Mouse (Mus musculus): Measurements from ENCODE around the gene Aldh1l2.
"Not testable (repeated sequence)": the region's sequence is repeated elsewhere in the genome, so short reads cannot be mapped to it uniquely, and the experiment has no call there.

Aldh1l2 gene

DNA sequence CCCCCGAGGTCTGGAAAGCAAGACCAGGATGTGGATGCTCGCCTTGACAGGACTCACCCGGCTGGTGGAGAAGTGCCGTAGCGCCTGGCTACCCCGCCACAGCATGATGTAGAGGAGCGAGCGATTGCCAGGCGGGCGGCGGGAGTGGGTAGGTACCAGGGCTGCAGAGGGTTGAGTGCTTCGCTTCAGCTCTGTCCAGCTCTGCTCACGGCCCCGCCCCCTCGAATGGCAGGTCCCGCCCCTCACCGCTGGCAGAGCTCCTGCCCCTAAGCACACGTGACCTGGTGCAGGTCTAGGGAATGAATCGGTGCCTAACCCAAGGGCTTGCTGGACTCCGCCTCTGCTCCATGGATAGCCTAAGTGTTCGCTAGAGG, at the start of gene Aldh1l2:
Gene Aldh1l2, minus strand, starts transcription at position 231 of the 374 bp plus-strand sequence.
- in situ Hi-C loops (cut with MboI, MseI): loop anchor here (10.0 kb wide), 1 partner anchor 629 kb away; no protein-coding TSS in a partner anchor

DNA sequence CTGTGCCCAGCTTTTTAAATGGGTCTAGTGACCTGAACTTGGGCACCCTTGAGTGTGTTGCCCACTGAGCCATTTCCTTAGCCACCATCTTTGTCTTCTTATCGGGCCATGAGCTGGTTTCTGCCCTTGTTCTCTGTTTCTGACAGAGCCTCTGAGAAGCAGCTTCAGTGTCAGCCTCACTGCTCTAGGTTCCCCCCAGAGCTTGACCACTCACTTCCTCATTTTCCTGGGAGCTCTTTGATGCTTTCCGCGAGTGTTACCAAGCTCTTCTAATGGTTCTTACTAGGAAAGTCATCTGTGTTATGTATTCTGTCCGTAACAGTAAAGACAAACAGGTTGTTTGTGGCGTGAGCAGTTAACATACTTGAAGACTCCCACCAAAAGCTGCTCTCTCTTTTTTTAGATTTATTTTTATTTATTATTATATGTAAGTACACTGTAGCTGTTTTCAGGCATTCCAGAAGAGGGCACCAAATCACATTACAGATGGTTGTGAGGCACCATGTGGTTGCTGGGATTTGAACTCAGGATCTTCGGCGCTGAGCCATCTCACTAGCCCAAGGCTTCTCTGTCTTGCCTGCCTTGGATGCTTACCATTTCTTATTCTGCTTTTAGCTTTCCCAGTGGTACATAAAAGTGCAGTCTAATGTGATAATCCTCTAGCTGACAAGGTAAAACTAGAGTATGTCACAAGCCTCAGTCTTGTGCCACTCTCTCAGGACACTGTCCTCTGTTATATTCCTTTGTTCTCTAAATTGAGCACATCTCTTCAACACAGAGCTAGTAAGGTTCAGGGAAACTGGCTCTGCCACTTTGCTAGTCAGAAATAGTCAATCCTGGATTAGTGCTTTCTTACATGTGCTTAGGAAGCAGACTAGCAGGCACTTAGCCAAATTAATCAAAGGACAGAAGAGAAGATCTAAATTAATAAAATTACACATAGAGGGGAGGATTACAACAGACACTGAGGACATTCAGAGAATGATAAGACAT, 31.8 kb upstream of the Aldh1l2 start:
- in situ Hi-C loops (cut with MboI, MseI): no loop called here

DNA sequence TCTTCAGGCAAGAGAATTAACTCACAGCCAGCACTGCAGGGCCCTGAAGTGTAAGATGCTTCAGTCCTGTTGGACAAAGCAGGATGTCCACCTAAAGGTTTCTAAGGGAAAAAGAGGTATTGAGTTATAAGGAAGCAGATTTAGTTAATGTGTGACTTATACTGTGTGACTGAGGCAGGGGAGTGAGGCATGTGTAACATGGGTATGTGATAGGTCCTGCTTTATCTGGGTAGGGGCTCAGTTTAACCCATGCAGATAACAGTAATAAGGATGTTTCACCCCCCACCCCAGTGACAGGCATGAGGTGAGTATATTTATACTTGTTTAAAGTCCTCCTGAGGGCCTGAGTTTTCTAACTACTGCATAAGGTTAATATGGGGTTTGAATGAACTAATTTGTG, 29.1 kb upstream of the Aldh1l2 start:
- in situ Hi-C loops (cut with MboI, MseI): no loop called here

DNA sequence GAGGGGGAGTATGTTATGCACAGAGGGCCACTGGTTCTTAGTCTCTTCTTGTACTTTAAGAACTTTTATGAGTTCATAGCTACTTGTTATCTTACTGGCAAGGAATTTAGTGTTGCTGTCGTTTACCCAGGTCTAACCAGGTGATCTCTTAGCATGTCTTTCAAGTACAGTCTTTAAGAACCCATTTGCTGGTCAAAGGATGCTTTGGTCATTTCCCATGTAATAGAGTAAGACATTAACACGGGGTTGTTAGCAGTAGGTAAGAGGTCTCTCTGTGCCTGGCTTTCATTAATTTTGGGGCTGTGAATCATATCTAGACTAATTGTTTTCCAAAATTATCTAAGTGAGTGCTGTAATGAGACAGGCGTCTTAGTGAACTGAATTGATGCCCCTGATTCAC, 11.4 kb upstream of the Aldh1l2 start:
- in situ Hi-C loops (cut with MboI, MseI): loop anchor here (10.0 kb wide), 1 partner anchor 921 kb away; the partner anchor contains the start of genes 1190007I07Rik and Tdg

DNA sequence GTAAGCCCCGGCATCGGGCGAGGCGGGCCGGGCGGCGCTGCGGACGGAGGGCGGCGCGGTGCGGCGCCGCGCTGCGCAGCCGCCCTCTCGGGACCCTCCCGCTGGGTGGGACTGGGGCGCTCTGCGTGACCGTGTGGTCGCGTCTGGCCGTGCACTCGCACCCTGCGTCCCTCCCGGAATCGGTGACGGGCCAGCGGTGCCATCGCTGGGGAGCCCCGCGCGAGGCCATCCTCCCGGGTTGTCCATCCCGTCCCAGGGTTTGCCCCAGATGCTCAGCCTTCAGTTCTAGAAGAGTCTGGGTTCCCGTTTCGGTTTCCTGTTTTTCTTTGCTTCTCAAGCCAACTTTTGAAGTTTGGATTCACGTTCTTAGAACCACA, 10.2 kb upstream of the Aldh1l2 start:
- in situ Hi-C loops (cut with MboI, MseI): loop anchor here (10.0 kb wide), 1 partner anchor 919 kb away; the partner anchor contains the start of genes 1190007I07Rik and Tdg

DNA sequence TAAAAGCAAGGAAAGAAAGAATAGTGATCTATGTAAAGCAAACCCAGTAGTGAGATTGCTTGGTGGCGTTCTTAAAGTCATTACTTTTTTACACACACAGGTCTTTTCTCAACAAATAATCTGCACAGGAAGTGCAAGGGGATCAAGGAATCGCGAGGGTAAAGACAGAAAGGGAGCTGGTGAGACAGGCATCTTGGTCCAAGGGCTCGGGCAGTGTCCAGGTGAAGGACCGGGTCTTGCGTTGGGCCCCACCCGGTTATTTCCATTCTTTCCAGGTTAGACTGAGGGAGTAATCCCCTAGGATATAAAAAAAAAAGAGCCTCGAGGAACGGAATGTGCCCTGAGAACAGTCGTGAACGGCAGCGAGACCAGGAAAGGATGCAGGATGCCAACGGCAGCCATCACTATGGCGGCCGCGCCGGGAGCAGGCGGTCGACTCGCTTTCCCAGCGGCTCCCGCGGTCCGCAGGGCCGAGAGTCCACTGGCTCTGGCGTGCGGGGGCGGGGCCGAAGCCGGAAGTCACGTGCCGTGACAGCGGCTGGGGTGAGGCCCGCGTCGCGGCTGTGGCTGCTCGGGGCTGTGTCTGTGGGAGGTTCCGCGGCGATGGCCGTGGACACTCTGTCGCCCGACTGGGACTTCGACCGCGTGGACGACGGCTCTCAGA, 9.6 kb upstream of the Aldh1l2 start, which contains the start of gene Washc4:
Gene Washc4, plus strand, starts transcription at position 314 of the 664 bp plus-strand sequence.
- in situ Hi-C loops (cut with MboI, MseI): loop anchor here (10.0 kb wide), 1 partner anchor 919 kb away; the partner anchor contains the start of genes 1190007I07Rik and Tdg

DNA sequence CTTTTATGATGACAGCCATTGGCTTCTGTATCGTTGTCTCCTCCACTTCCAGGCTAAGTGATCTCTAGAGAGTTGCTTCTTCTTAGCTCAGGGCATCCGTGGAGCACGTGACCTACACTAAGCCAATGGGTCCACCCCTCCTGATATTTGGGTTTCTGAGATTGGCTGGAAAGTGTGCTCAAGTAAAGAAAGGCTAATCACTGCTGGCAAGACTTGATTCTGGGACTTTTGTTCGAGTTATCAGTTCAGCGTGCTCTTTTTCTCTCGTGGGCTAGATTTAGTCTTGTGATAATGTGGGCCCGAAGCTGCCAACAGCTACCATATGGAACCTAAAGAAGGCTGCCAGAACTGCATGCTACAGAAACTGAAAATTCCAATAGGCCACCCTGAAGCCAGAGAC, 8.3 kb upstream of the Aldh1l2 start:
- in situ Hi-C loops (cut with MboI, MseI): loop anchor here (10.0 kb wide), 1 partner anchor 917 kb away; the partner anchor contains the start of genes 1190007I07Rik and Tdg

DNA sequence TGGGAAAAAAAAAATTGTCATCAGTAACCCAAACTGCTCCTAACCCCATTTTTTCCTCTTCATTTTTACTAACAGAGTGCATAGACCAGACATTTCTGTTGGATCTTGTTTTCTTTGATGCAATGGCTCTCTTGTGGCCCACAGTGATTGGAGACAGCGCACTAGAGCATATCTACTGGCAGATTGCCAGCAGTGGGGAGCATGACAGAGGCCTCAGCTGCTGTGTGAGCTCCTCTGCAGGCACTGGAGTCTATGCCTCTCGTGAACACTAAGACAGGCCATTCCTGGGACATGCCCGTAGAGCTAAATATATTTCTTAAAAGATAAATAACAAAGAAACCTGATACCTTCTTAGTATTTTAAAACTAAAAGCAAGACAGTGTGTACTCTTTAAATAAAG, 6.2 kb upstream of the Aldh1l2 start:
- in situ Hi-C loops (cut with MboI, MseI): loop anchor here (10.0 kb wide), 1 partner anchor 915 kb away; the partner anchor contains the start of genes 1190007I07Rik and Tdg

DNA sequence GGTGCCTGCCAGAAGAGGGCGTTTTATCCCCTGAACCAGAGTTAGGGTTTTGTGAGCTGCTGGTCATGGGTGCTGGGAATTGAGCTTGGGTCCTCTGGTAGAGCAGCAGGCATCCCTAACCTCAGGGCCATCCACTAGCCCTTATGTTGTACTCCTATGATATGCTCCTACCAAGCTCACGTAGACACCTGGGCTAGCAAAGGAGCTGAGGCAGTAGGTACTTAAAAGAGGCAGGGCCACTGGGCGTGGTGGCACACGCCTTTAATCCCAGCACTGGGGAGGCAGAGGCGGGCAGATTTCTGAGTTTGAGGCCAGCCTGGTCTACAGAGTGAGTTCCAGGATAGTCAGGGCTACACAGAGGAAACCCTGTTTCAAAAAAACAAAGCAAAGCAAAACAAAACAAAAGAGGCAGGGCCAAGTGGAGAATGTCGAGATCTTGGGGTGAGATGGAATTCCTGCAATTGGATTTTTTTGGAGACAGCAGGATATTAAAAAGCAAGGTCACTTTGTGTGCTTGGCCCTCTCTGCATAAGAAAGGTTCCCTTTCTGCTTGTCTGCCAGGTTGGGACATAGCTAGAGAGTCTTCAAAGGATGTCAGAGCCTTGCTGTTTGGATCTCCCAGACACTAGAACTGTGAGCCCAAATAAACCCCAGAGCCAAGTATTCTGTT, 5.5 kb upstream of the Aldh1l2 start:
- in situ Hi-C loops (cut with MboI, MseI): loop anchor here (10.0 kb wide), 1 partner anchor 635 kb away; no protein-coding TSS in a partner anchor

DNA sequence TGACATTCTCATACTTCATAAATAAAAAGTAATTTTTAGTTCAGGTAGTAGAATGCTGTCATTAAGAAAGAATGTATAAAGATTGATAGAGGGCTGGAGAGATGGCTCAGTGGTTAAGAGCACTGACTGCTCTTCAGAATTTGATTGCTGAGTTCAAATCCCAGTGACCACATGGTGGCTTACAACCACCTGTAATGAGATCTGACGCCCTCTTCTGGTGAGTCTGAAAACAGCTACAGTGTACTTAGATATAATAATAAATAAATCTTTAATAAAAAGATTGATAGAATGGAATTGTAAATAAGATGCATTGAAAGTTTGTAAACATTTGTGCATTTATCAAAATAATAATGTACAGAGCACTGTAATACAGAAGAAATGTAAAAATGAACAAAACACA, 2.5 kb upstream of the Aldh1l2 start:
- in situ Hi-C loops (cut with MboI, MseI): loop anchor here (10.0 kb wide), 1 partner anchor 632 kb away; no protein-coding TSS in a partner anchor

DNA sequence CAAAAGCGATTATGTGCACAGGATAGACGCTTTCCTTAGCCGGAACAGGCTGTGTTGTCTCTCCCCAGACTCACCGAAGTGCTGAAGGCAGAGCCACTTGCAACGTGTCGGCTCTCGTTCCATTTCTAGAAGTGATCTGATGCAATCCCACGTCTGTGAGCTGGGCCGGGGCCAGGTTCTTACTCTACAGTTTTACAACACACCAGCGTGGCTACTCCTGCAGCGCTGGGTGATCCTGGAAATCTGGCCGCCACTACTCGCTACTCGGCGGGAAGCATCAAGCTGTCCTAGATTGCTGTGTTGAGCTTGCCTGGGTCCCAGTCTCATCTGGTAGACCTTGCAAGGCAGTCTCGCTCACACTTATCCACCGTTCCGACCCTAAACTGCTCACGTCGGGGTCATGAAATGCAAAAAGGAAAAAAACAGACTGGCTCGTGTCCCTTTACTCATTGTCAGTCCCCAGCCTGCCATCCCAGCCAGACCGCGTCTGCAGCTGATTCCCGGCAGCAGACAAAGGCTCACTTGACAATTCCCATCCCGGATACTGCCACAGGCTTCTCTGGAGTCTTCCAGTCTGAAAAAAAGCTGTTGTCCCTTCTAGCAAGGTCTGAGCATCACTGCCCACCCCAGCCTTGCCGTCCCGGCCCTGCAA, 556 bp downstream of the Aldh1l2 start:
- in situ Hi-C loops (cut with MboI, MseI): loop anchor here (10.0 kb wide), 1 partner anchor 629 kb away; no protein-coding TSS in a partner anchor

DNA sequence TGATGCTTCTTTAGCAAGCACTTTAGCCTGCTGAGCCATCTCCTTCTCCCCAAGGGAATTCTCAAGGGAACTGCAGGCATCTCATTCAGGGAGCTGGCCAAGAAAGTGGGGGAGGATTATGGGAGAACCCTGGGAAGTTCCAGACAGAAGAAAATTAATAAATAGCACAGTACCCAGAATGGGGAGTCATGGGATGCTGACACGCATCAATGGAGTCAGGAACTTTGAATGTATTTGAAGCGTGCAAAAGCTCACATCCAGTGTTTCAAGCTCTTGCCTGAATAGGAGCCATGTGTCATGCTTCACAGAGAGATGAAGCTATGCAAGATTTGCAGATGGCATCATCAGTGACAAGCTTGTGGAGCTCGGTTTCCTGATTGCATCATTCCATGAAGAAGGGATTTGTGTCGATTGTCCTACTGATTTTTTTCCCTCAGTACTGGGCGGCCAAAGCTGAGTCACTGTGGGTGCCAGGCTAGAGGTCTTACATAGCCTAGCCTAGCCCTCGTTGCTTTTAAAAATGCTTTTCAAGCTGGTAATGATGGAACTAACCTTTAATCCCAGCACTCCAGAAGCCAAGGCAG, 3.5 kb downstream of the Aldh1l2 start:
- in situ Hi-C loops (cut with MboI, MseI): loop anchor here (10.0 kb wide), 1 partner anchor 626 kb away; no protein-coding TSS in a partner anchor

DNA sequence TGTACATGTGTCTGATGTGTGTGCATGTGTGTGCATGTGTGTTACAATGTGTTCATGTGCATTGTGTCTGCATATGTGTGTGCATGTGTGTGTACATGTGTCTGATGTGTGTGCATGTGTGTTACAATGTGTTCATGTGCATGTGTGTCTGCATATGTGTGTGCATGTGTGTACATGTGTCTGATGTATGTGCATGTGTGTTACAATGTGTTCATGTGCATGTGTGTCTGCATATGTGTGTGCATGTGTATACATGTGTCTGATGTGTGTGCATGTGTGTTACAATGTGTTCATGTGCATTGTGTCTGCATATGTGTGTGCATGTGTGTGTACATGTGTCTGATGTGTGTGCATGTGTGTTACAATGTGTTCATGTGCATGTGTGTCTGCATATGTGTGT, 9.7 kb downstream of the Aldh1l2 start:
- in situ Hi-C loops (cut with MboI, MseI): not testable (repeated sequence)

DNA sequence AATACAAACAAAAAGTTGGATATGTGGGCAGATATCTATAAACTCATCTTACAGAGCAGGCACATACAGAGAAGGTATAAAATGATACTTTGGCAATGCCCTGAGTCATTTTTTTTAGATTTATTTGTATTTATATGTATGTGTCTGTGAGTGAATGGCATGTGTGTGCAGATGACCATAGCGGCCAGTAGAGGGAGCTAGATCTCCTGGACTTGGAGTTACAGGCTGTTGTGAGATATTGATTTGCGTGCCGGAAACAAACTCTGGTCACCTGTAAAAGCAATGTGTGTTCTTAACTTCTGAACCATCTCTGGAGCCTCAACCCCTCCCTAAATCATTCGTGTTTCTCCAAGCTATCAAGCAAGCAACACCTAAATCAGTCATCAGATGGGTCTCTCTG, 12.9 kb downstream of the Aldh1l2 start:
- in situ Hi-C loops (cut with MboI, MseI): no loop called here

DNA sequence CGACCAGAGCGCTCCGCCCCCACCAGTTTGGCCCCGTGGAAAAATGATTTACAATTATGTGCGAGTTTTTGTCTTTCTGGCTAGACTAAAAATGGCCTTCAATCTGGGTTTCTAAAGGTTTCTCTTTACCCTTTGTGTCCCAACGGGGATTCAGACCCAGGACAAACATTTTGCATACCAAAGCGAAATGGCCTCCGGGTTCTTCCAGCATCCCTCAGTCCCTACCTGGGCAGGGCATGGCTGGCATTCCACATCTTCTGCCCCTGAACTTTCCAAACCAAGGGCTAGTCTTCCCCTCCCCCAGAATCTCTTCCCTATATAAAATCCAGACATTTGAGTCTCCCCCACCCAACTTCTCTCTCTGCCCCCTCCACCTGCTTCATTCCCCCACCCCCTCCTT, 20.2 kb downstream of the Aldh1l2 start:
- in situ Hi-C loops (cut with MboI, MseI): no loop called here

DNA sequence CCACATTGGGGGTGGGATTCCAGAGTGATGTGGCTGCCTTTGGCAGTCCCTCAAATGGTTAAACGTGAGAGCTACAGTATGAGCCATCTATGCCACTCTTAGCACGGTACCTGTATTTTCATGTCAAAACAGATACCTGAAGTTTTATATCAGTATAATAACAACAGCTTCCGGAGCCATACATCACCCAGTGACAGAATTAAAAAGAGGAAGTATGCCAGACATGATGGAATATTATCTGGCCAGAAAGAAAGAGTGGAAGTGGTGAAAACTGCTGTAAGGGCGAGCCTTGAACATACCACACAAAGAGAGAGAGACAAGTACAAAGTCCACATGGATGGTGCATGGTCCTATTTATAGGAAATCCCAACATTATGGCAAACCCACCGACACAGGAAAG, 22.6 kb downstream of the Aldh1l2 start:
- in situ Hi-C loops (cut with MboI, MseI): no loop called here

DNA sequence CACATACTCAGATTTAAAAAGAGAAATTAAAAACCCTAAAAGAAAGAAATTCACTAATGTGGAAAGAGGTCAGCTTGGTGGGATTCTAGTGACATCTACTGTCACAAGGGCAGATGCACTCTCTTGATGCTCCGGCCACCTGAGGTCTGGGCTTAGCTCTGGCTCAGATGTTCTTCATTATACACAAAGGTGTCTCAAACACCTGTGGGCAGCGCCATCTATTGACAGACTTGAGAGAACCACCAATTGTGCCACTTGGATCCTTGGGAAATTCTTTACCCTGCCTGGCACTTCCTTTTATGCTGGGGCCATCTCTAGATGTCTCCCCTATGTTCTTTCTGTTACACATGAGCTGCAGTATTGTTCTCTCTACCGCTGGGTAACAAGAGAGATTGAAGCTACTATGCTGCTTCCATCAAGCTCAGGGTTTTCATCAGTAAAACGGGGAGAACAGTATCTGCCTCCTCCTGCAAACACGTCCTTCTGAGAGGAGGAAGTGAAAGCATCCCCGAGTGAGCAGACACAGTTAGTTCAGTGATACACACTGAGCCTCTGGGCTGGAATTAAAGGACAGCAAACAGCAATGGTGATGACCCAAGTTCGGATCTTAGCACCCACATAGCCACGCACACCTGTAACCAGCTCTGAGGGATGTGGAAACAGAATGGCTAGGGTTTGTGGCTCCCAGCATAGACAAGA, 24.8 kb downstream of the Aldh1l2 start:
- in situ Hi-C loops (cut with MboI, MseI): no loop called here

DNA sequence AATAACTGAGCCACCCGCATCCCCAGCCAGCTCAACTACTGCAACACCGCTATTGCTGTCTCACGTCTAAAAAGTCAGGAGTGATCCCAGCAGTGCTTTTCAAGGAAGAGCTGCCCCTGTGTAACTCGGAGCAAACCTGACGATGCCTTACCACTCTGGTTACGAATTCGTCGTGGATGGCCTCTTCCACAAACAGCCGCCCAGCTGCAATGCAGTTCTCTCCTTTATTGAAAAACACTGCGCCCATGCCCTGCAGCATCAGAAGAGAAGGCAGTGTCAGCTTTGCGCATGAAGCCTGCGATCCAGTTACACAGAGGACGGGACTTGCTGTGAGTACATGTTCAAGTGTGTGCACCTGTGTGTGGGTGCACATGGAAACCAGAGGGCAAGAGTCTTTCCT, 36.6 kb downstream of the Aldh1l2 start:
- in situ Hi-C loops (cut with MboI, MseI): no loop called here

DNA sequence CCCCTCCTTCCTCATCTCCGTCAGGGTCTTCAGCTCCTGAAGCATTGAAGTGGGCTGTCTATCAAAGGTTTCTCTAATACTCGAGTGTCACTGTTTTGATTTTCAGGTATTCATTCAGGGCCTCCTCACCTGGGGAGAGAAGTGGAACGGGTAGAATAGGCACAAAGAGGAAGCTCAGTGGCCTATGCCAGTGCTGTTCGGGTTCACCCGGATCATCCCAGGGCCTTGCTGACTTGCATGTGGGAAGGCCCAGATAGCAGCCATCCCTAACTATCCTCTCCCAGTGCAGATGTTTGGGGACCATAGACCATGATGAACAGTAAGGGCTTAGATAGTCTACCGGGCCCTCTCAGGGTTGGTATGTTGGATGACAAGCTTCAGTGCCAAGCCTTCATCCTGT, 43.4 kb downstream of the Aldh1l2 start:
- in situ Hi-C loops (cut with MboI, MseI): no loop called here

DNA sequence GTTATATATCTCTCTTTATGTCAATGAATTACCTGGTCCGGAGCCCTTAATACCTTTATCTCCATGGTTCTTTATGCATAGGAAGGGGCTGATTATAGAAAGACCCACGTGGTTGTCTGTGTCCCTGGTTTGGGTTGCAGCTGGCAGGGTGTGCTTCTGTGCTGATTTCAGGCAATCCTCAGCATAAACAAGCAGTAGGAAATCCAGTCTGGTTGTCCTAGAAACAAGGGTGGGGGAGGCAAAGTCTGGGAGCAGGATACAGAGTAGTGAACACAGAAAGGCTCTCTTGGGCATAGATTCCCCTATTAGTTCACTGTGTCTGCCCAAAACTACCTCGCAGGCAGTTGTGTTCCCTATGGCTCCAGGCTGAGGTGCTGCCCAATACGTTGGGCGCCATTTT, 56.7 kb downstream of the Aldh1l2 start:
- in situ Hi-C loops (cut with MboI, MseI): no loop called here

Measured in T-helper 2 cell (primary cell).